Mouse (Mus musculus) heart, embryonic 10.5 days (tissue): Measurements from ENCODE around the gene Plac9b. TPM values are rescaled to one million over a fixed set of nuclear protein-coding genes. Genes with fewer than 3 reads are reported as not detected.
"Not testable (repeated sequence)": the region's sequence is repeated elsewhere in the genome, so short reads cannot be mapped to it uniquely, and the experiment has no call there.

Experiments used
- DNase-seq: peaks from one replicate; pipeline ENCODE4 v3.0.0-alpha.2; 2017; ENCODE audit warnings: low spot score
- H3K27ac ChIP-seq: fragments of 300-500 bp; sonication (generic); 2 replicates; pipeline ENCODE4 v1.5.1; 2016; ENCODE audit warnings: mild to moderate bottlenecking
- H3K27me3 ChIP-seq: fragments of 300-500 bp; sonication (generic); 2 replicates; pipeline ENCODE4 v1.6.1; 2016; ENCODE audit warnings: mild to moderate bottlenecking; ENCODE audit not compliant: poor library complexity, insufficient read depth, severe bottlenecking
- H3K36me3 ChIP-seq: fragments of 300-500 bp; sonication (generic); 2 replicates; pipeline ENCODE4 v1.6.1; 2016; ENCODE audit warnings: mild to moderate bottlenecking, moderate library complexity
- H3K4me1 ChIP-seq: fragments of 300-500 bp; sonication (generic); 2 replicates; pipeline ENCODE4 v1.6.1; 2016; ENCODE audit warnings: mild to moderate bottlenecking
- H3K4me3 ChIP-seq: fragments of 300-500 bp; sonication (generic); 2 replicates; pipeline ENCODE4 v1.5.1; 2016; ENCODE audit warnings: mild to moderate bottlenecking, moderate library complexity
- H3K9me3 ChIP-seq: fragments of 300-500 bp; sonication (generic); 2 replicates; pipeline ENCODE4 v1.6.1; 2016; ENCODE audit warnings: mild to moderate bottlenecking, moderate library complexity
- WGBS: fragments of 180-500 bp; shearing (Covaris S2); methylation state at CpG from one replicate; pipeline ENCODE4 v1.1.7; 2016; 5-methylcytosine and 5-hydroxymethylcytosine counted together
- polyA plus RNA-seq: library from polyadenylated mRNA; unstranded; fragments of >200 nt; fragmentation: Nextera tagmentation; extraction: Ambion mirVana; gene quantifications from 2 replicates; pipeline ENCODE4 v1.2.1, GENCODE M21; 2016

Gene Plac9b
- polyA plus RNA-seq: 0.80 and 0.95 TPM in 2 replicates

GRCm38 (mm10) chr14:26182380-26182779 is at the start of gene Plac9b:
Plac9b (minus strand) TSS chr14:26182480.
- no CpG with 5 or more reads among the region's 10 CpGs for WGBS
- H3K4me1 ChIP-seq, DNase-seq, H3K4me3 ChIP-seq, H3K27ac ChIP-seq, H3K36me3 ChIP-seq, H3K27me3 ChIP-seq, H3K9me3 ChIP-seq: not testable (repeated sequence)

- not testable (repeated sequence) for H3K4me1 ChIP-seq, H3K4me3 ChIP-seq, H3K36me3 ChIP-seq, DNase-seq, H3K27me3 ChIP-seq, H3K27ac ChIP-seq, H3K9me3 ChIP-seq
- WGBS: no CpG with 5 or more reads among the region's 5 CpGs
These were observed 34.1 kb upstream of the Plac9b start for GRCm38 (mm10) chr14:26216233-26217000.

GRCm38 (mm10) chr14:26206926-26207247 is 24.6 kb upstream of the Plac9b start, which contains the start of gene Tmem254b:
Tmem254b (minus strand) TSS chr14:26207041.
- not testable (repeated sequence) for H3K36me3 ChIP-seq, H3K4me1 ChIP-seq, H3K27me3 ChIP-seq, DNase-seq, H3K4me3 ChIP-seq, H3K9me3 ChIP-seq, H3K27ac ChIP-seq
- no CpG with 5 or more reads among the region's 10 CpGs for WGBS

- not testable (repeated sequence) for H3K4me1 ChIP-seq, H3K27me3 ChIP-seq, H3K27ac ChIP-seq, DNase-seq, H3K9me3 ChIP-seq, H3K36me3 ChIP-seq, H3K4me3 ChIP-seq
- WGBS: no CpG with 5 or more reads among the region's 44 CpGs
These were observed 24.1 kb upstream of the Plac9b start for GRCm38 (mm10) chr14:26206197-26206925.

- DNase-seq, H3K27me3 ChIP-seq, H3K4me1 ChIP-seq, H3K4me3 ChIP-seq, H3K36me3 ChIP-seq, H3K9me3 ChIP-seq, H3K27ac ChIP-seq: not testable (repeated sequence)
- WGBS: no CpG with 5 or more reads among the region's 3 CpGs
These were observed 15.6 kb upstream of the Plac9b start for GRCm38 (mm10) chr14:26197851-26198250.

GRCm38 (mm10) chr14:26188361-26188760 is 6.1 kb upstream of the Plac9b start:
- no CpG with 5 or more reads among the region's 8 CpGs for WGBS
- H3K27ac ChIP-seq: not testable (repeated sequence)

GRCm38 (mm10) chr14:26186638-26187037 is 4.4 kb upstream of the Plac9b start:
- DNase-seq, H3K27ac ChIP-seq, H3K36me3 ChIP-seq, H3K27me3 ChIP-seq, H3K4me3 ChIP-seq, H3K9me3 ChIP-seq, H3K4me1 ChIP-seq: not testable (repeated sequence)
- WGBS: no CpG with 5 or more reads among the region's 9 CpGs

More at GRCm38 (mm10) chr14:26188361-26188760, 6.1 kb upstream of the Plac9b start:
- H3K36me3 ChIP-seq, H3K4me3 ChIP-seq, H3K27me3 ChIP-seq, DNase-seq, H3K4me1 ChIP-seq, H3K9me3 ChIP-seq: not testable (repeated sequence)

GRCm38 (mm10) chr14:26181660-26182059 is 620 bp downstream of the Plac9b start:
- not testable (repeated sequence) for H3K36me3 ChIP-seq, H3K4me3 ChIP-seq, H3K4me1 ChIP-seq, H3K27ac ChIP-seq, DNase-seq, H3K9me3 ChIP-seq, H3K27me3 ChIP-seq
- no CpG with 5 or more reads among the region's 10 CpGs for WGBS

GRCm38 (mm10) chr14:26175028-26175427 is 7.3 kb downstream of the Plac9b start:
- not testable (repeated sequence) for H3K4me1 ChIP-seq, H3K36me3 ChIP-seq, H3K27ac ChIP-seq, H3K4me3 ChIP-seq, DNase-seq, H3K27me3 ChIP-seq, H3K9me3 ChIP-seq
- no CpG with 5 or more reads among the region's 6 CpGs for WGBS

GRCm38 (mm10) chr14:26173955-26174354 is 8.3 kb downstream of the Plac9b start:
- H3K27me3 ChIP-seq, H3K4me1 ChIP-seq, DNase-seq, H3K9me3 ChIP-seq, H3K4me3 ChIP-seq, H3K36me3 ChIP-seq, H3K27ac ChIP-seq: not testable (repeated sequence)
- WGBS: no CpG with 5 or more reads among the region's 3 CpGs

GRCm38 (mm10) chr14:26165266-26165665 is 17.0 kb downstream of the Plac9b start:
- not testable (repeated sequence) for H3K36me3 ChIP-seq, H3K9me3 ChIP-seq, H3K27ac ChIP-seq, H3K4me1 ChIP-seq, H3K4me3 ChIP-seq, H3K27me3 ChIP-seq, DNase-seq
- WGBS: no CpG with 5 or more reads among the region's 12 CpGs

- H3K4me3 ChIP-seq, H3K27ac ChIP-seq, DNase-seq, H3K9me3 ChIP-seq, H3K4me1 ChIP-seq, H3K36me3 ChIP-seq, H3K27me3 ChIP-seq: not testable (repeated sequence)
- WGBS: no CpG with 5 or more reads among the region's 5 CpGs
These were observed 19.9 kb downstream of the Plac9b start for GRCm38 (mm10) chr14:26162423-26162822.

GRCm38 (mm10) chr14:26161156-26161555 is 21.1 kb downstream of the Plac9b start:
- not testable (repeated sequence) for DNase-seq, H3K4me1 ChIP-seq, H3K4me3 ChIP-seq, H3K36me3 ChIP-seq, H3K27me3 ChIP-seq, H3K27ac ChIP-seq, H3K9me3 ChIP-seq
- WGBS: no CpG with 5 or more reads among the region's 9 CpGs
